Mouse (Mus musculus) urinary bladder, postnatal 0 days (tissue): ENCODE data around the gene Cys1. TPM values are rescaled to one million over a fixed set of nuclear protein-coding genes. Genes with fewer than 3 reads are reported as not detected.

Source experiments
- polyA plus RNA-seq: library from polyadenylated mRNA; unstranded; fragments of >200 nt; fragmentation: Nextera tagmentation; extraction: Ambion mirVana; gene quantifications from 2 replicates; pipeline ENCODE4 v1.2.1, GENCODE M21; 2015

Cys1 gene
- polyA plus RNA-seq = 3.4 and 4.7 TPM in 2 replicates

DNA sequence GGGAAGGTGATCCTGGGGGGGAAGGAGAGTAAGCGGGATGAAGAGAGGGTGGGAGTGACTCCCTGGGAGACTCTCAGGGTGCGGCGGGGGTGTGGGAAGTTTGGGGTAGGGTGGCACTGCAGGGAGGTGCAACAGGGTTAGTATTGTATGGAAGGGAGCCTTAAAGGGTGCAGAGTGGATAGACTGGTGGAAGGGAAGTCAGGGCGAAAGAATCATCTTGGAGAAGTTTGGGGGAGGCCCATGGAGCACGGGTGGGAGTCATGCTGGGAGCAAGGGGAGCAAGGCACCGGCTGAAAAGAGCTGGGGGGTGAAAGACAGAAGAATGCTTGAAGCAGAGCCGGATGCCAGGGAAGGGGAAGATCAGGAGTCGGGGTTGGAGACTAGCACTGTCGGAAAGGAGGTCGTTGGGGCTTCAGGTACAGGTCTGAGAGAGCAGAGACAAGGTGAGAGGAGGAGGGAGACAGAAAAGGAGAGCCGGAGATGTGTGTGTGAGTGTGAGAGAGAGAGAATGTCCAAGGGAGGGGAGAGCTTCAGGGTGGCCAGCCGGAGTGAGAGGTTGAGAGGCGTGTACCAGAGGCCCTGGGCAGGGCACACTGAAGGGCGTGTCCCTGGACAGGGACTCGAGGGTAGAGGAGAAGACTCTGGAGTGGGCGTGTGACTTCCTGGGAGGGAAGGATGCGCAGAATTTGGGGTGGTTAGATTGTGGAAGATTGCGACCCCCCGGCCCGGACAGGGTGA lies at the start of gene Cys1:
Gene Cys1 (minus strand): TSS at position 528 of the 738 bp plus-strand sequence.

DNA sequence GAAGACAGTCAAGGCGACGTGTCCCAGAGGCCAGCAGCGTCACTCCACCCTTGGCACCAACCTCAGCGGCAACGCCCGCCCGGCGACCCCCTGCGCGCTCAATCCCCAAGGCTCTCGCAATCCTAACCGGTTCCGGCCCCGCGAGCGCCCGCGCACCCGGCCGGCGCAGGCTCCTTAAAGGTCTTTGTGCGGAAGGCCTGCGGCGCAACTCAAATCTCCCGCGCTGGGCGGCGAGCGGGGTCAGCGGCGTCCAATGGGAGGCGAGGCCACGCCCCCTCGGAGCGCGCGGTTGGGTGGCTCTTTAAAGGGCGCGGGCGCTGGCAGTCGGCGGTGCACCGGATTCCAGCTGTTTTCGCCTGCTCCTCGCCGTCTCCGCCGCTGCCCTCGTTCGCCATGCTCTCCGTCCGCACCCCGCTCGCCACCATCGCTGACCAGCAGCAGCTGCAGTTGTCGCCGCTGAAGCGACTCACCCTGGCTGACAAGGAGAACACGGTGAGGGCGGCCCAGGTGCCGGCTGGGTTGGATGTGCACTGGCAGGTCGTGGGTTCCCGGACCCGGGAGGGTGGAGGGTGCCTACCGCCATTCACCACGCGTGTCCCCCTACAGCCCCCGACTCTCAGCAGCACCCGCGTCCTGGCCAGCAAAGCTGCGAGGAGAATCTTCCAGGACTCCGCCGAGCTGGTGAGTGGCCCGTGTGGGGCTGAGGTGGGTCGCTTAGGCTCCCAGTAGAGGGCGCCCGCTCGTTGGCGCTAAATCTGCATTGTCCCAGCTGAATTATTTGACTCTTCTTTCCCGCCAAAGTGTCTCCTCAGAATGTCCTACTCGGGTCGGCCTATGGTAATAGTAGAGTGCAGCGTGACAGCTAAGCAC lies 26.6 kb upstream of the Cys1 start, which contains the start of gene Rrm2:
Gene Rrm2 (plus strand): TSS at position 288 of the 870 bp plus-strand sequence.

DNA sequence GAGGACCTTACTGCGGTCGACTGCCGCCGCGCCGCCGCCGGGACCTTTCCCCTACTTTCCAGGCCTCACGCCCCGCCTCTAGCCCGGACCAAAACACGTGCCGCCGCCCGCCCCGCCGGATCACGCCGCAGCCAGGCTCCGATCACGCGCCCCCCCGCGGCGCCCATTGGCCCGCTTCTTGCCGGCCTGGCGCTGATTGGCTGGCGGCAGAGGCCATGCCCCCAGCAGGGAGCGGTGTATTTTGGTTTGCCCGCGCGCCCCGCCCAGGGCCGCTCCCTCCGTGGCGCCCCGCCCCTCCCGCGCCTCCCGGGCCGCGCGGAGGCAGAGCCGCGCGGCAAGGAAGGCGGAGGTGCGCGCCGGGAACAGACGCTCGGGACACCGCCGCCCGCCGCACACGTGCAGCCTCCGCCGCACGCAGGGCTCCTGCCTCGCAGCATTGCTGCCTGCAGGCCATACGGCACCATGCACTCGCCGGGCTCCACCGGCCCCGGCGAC lies 30.5 kb downstream of the Cys1 start, which contains the start of gene Klf11:
Gene Klf11 (plus strand): TSS at position 212 of the 495 bp plus-strand sequence.

Other genes starting within 250 kb of the Cys1 start
- gene Taf1b, start 183.5 kb downstream of the Cys1 start, polyA plus RNA-seq = 17.0 and 17.4 TPM in 2 replicates
- gene Grhl1, start 109.5 kb downstream of the Cys1 start, polyA plus RNA-seq = 12.7 and 15.6 TPM in 2 replicates
- 7.0 and 8.6 TPM in 2 replicates for gene Klf11, start 30.5 kb downstream of the Cys1 start, polyA plus RNA-seq
- 34.8 and 54.6 TPM in 2 replicates for gene Rrm2, start 26.4 kb upstream of the Cys1 start, polyA plus RNA-seq
- 25.4 and 28.9 TPM in 2 replicates for gene Mboat2, start 149.1 kb upstream of the Cys1 start, polyA plus RNA-seq